Mouse (Mus musculus): ENCODE data around the gene Avp.

Avp gene

GRCm38 (mm10) chr2:130574960-130575359, 7.4 kb downstream of the Avp start:
- CTCF ChIA-PET: no interaction called here

GRCm38 (mm10) chr2:130569926-130570325, 12.4 kb downstream of the Avp start:
- CTCF ChIA-PET: no interaction called here

- CTCF ChIA-PET: no interaction called here
Observed at GRCm38 (mm10) chr2:130568921-130569320, 13.4 kb downstream of the Avp start.

GRCm38 (mm10) chr2:130564983-130565382, 17.4 kb downstream of the Avp start:
- CTCF ChIA-PET: no interaction called here

GRCm38 (mm10) chr2:130564063-130564462, 18.3 kb downstream of the Avp start:
- CTCF ChIA-PET: no interaction called here

GRCm38 (mm10) chr2:130563212-130564055, 18.9 kb downstream of the Avp start, which contains the start of gene Mrps26:
Mrps26 (plus strand) TSS chr2:130563742.
- CTCF ChIA-PET: no interaction called here

- CTCF ChIA-PET: no interaction called here
Observed at GRCm38 (mm10) chr2:130558015-130558414, 24.3 kb downstream of the Avp start.

GRCm38 (mm10) chr2:130557462-130557861, 24.9 kb downstream of the Avp start:
- CTCF ChIA-PET: no interaction called here

GRCm38 (mm10) chr2:130556292-130556691, 26.1 kb downstream of the Avp start:
- CTCF ChIA-PET: no interaction called here

- CTCF ChIA-PET: no interaction called here
Observed at GRCm38 (mm10) chr2:130554841-130555240, 27.5 kb downstream of the Avp start.

GRCm38 (mm10) chr2:130546957-130547356, 35.4 kb downstream of the Avp start:
- CTCF ChIA-PET: no interaction called here

- CTCF ChIA-PET: no interaction called here
Observed at GRCm38 (mm10) chr2:130540266-130540665, 42.1 kb downstream of the Avp start.

GRCm38 (mm10) chr2:130538876-130539546, 43.3 kb downstream of the Avp start:
- CTCF ChIA-PET: no interaction called here

GRCm38 (mm10) chr2:130536890-130537289, 45.5 kb downstream of the Avp start:
- CTCF ChIA-PET: no interaction called here

GRCm38 (mm10) chr2:130535017-130535416, 47.3 kb downstream of the Avp start:
- CTCF ChIA-PET: no interaction called here

GRCm38 (mm10) chr2:130532201-130532600, 50.2 kb downstream of the Avp start:
- CTCF ChIA-PET: no interaction called here

Data from spleen, embryonic (tissue).